Mouse (Mus musculus) limb, embryonic 10.5 days (tissue): ENCODE data around the gene Vmn2r72. TPM values are rescaled to one million over a fixed set of nuclear protein-coding genes. Genes with fewer than 3 reads are reported as not detected.

Experiments used
- DNase-seq: peaks from one replicate; pipeline ENCODE4 v3.0.0-alpha.2; 2017; ENCODE audit warnings: low spot score
- H3K27ac ChIP-seq: fragments of 300-500 bp; sonication (generic); 2 replicates; pipeline ENCODE4 v1.5.1; 2016; ENCODE audit warnings: mild to moderate bottlenecking
- H3K27me3 ChIP-seq: fragments of 300-500 bp; sonication (generic); 2 replicates; pipeline ENCODE4 v1.6.1; 2016; ENCODE audit warnings: low read depth, mild to moderate bottlenecking; ENCODE audit not compliant: poor library complexity, severe bottlenecking
- H3K36me3 ChIP-seq: fragments of 300-500 bp; sonication (generic); 2 replicates; pipeline ENCODE4 v1.6.1; 2016; ENCODE audit warnings: mild to moderate bottlenecking, moderate library complexity
- H3K4me1 ChIP-seq: fragments of 300-500 bp; sonication (generic); 2 replicates; pipeline ENCODE4 v1.6.1; 2016
- H3K4me3 ChIP-seq: fragments of 300-500 bp; sonication (generic); 2 replicates; pipeline ENCODE4 v1.5.1; 2016; ENCODE audit warnings: mild to moderate bottlenecking, moderate library complexity
- H3K9me3 ChIP-seq: fragments of 300-500 bp; sonication (generic); replicated peaks from 2 replicates; pipeline ENCODE4 v1.6.1; 2016; ENCODE audit warnings: mild to moderate bottlenecking
- WGBS: fragments of 180-500 bp; shearing (Covaris S2); methylation state at CpG from one replicate; pipeline ENCODE4 v1.1.7; 2016; 5-methylcytosine and 5-hydroxymethylcytosine counted together
- polyA plus RNA-seq: library from polyadenylated mRNA; unstranded; fragments of >200 nt; fragmentation: Nextera tagmentation; extraction: Ambion mirVana; gene quantifications from 2 replicates; pipeline ENCODE4 v1.2.1, GENCODE M21; 2016

The Vmn2r72 gene
- not detected in 2 replicates for polyA plus RNA-seq

DNA sequence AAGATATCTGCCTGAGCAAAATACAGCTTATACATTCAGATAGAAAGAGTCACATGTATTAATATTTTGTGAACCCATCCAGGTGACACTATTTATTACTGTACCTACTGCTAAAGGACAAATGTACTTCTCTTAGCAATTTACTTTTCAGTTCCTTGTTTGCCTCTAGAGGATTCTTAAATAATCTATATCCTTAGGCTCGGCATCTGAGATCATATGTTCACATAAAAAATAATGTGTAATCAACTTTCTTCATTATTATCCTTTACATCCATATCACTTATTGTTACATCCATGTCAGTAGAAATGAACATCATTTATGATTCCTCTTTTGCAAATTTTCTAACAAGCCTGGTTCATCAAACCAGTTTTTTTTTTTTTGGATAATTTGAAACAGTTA lies at the start of gene Vmn2r72:
TSS of gene Vmn2r72 (minus strand) at position 101 of the 400 bp plus-strand sequence.
- H3K36me3 ChIP-seq, result no peaks in the 10 kb centered on the region
- WGBS, result 87% methylated on average over 1 of the region's 1 CpGs
- no peak within 1 kb of the TSS for H3K27ac ChIP-seq
- no peak for DNase-seq
- H3K27me3 ChIP-seq, result no peaks in the 10 kb centered on the region
- no peaks in the 10 kb centered on the region for H3K9me3 ChIP-seq
- H3K4me3 ChIP-seq, result no peak within 1 kb of the TSS
- no peaks in the 10 kb centered on the region for H3K4me1 ChIP-seq

Other genes starting within 250 kb of the Vmn2r72 start
- gene Vmn2r71, start 192.0 kb downstream of the Vmn2r72 start, polyA plus RNA-seq, result not detected in 2 replicates
- not detected in 2 replicates for gene Vmn2r70, start 185.9 kb downstream of the Vmn2r72 start, polyA plus RNA-seq
- gene Vmn2r73, start 121.2 kb upstream of the Vmn2r72 start, polyA plus RNA-seq, result not detected in 2 replicates
- gene Vmn2r74, start 206.5 kb upstream of the Vmn2r72 start, polyA plus RNA-seq, result not detected in 2 replicates